Mouse (Mus musculus): ENCODE results near the gene Gm17490.

The Gm17490 gene

GRCm38 (mm10) chr2:11625890-11626289, at the start of gene Gm17490:
TSS of gene Gm17490 (minus strand) at chr2:11626264.
- no peak for DNase-seq (ENCODE audit: low spot score)

GRCm38 (mm10) chr2:11672144-11672543, 46.1 kb upstream of the Gm17490 start:
- DNase-seq (ENCODE audit: low spot score): peak; percentile 46

GRCm38 (mm10) chr2:11665326-11665725, 39.3 kb upstream of the Gm17490 start:
- DNase-seq (ENCODE audit: low spot score): no peak

GRCm38 (mm10) chr2:11664806-11665205, 38.7 kb upstream of the Gm17490 start:
- no peak for DNase-seq (ENCODE audit: low spot score)

GRCm38 (mm10) chr2:11664367-11664766, 38.3 kb upstream of the Gm17490 start:
- peak; percentile 80 for DNase-seq (ENCODE audit: low spot score)

- peak; percentile 88 for DNase-seq (ENCODE audit: low spot score)
Observed at GRCm38 (mm10) chr2:11663961-11664360, 37.9 kb upstream of the Gm17490 start.

- no peak for DNase-seq (ENCODE audit: low spot score)
Observed at GRCm38 (mm10) chr2:11662907-11663230, 36.8 kb upstream of the Gm17490 start.

- no peak for DNase-seq (ENCODE audit: low spot score)
Observed at GRCm38 (mm10) chr2:11662143-11662906, 36.3 kb upstream of the Gm17490 start.

GRCm38 (mm10) chr2:11659263-11659662, 33.2 kb upstream of the Gm17490 start:
- no peak for DNase-seq (ENCODE audit: low spot score)

GRCm38 (mm10) chr2:11657581-11657980, 31.5 kb upstream of the Gm17490 start:
- no peak for DNase-seq (ENCODE audit: low spot score)

GRCm38 (mm10) chr2:11654990-11655931, 29.2 kb upstream of the Gm17490 start:
- no peak for DNase-seq (ENCODE audit: low spot score)

GRCm38 (mm10) chr2:11653780-11654179, 27.7 kb upstream of the Gm17490 start:
- DNase-seq (ENCODE audit: low spot score): no peak

GRCm38 (mm10) chr2:11653330-11653729, 27.3 kb upstream of the Gm17490 start:
- peak; percentile 44 for DNase-seq (ENCODE audit: low spot score)

- no peak for DNase-seq (ENCODE audit: low spot score)
Observed at GRCm38 (mm10) chr2:11652780-11653179, 26.7 kb upstream of the Gm17490 start.

GRCm38 (mm10) chr2:11652196-11652595, 26.1 kb upstream of the Gm17490 start:
- DNase-seq (ENCODE audit: low spot score): no peak

GRCm38 (mm10) chr2:11651476-11651875, 25.4 kb upstream of the Gm17490 start:
- DNase-seq (ENCODE audit: low spot score): no peak

- no peak for DNase-seq (ENCODE audit: low spot score)
Observed at GRCm38 (mm10) chr2:11645297-11645696, 19.2 kb upstream of the Gm17490 start.

GRCm38 (mm10) chr2:11644057-11644456, 18.0 kb upstream of the Gm17490 start:
- no peak for DNase-seq (ENCODE audit: low spot score)

- DNase-seq (ENCODE audit: low spot score): no peak
Observed at GRCm38 (mm10) chr2:11642451-11642941, 16.4 kb upstream of the Gm17490 start, which contains the start of gene Il2ra. TSS of gene Il2ra (plus strand) at chr2:11642807.

- no peak for DNase-seq (ENCODE audit: low spot score)
Observed at GRCm38 (mm10) chr2:11637115-11637514, 11.1 kb upstream of the Gm17490 start.

GRCm38 (mm10) chr2:11636138-11636480, 10.0 kb upstream of the Gm17490 start:
- DNase-seq (ENCODE audit: low spot score): no peak

GRCm38 (mm10) chr2:11635471-11636137, 9.5 kb upstream of the Gm17490 start:
- DNase-seq (ENCODE audit: low spot score): no peak
